Mouse (Mus musculus) MEL (cell line): ENCODE results near the gene Immp2l. TPM values are rescaled to one million over a fixed set of nuclear protein-coding genes. Genes with fewer than 3 reads are reported as not detected.

Experiments used
- DNase-seq: peaks from one replicate; pipeline ENCODE4 v3.0.0; 2011; ENCODE audit warnings: low read depth, low spot score
- H3K27ac ChIP-seq: 2 replicates; pipeline ENCODE4 v1.5.1; 2012; ENCODE audit warnings: low read depth, mild to moderate bottlenecking, control low read depth, low read length, moderate library complexity; ENCODE audit not compliant: control insufficient read depth
- H3K27me3 ChIP-seq, 2 experiments: fragments of 150-350 bp in 1 of 2; sonication (generic) in 1 of 2; 2 replicates each; pipeline ENCODE4 v1.6.1; 2012; ENCODE audit warnings: low read length in 2 of 2, mild to moderate bottlenecking in 2 of 2, improper control_type of control experiment in 1 of 2, moderate library complexity in 1 of 2; ENCODE audit not compliant: insufficient read depth in 2 of 2, control insufficient read depth in 1 of 2
- H3K36me3 ChIP-seq, 2 experiments: 2 replicates each; pipeline ENCODE4 v1.6.1; 2012 to 2014; ENCODE audit warnings: low read length in 2 of 2, improper control_type of control experiment in 1 of 2, inconsistent platforms in 1 of 2, mild to moderate bottlenecking in 1 of 2; ENCODE audit not compliant: insufficient read depth in 2 of 2, control insufficient read depth in 1 of 2
- H3K4me1 ChIP-seq, 2 experiments: fragments of 150-350 bp in 1 of 2; sonication (generic) in 1 of 2; 2 replicates each; pipeline ENCODE4 v1.6.1; 2012; ENCODE audit warnings: low read length in 2 of 2, improper control_type of control experiment in 1 of 2, mild to moderate bottlenecking in 1 of 2; ENCODE audit not compliant: insufficient read depth in 2 of 2, control insufficient read depth in 1 of 2
- H3K4me3 ChIP-seq, 2 experiments: fragments of 150-350 bp in 1 of 2; sonication (generic) in 1 of 2; 2 replicates each; pipeline ENCODE4 v1.5.1; 2012; ENCODE audit warnings: low read depth in 2 of 2, low read length in 2 of 2, mild to moderate bottlenecking in 2 of 2, moderate library complexity in 2 of 2, control low read depth in 1 of 2, improper control_type of control experiment in 1 of 2; ENCODE audit not compliant: control insufficient read depth in 1 of 2, insufficient read depth in 1 of 2
- H3K79me2 ChIP-seq: 2 replicates; pipeline ENCODE4 v1.6.1; 2012; ENCODE audit warnings: mild to moderate bottlenecking, low read length, moderate library complexity; ENCODE audit not compliant: control insufficient read depth, poor library complexity, insufficient read depth
- H3K9ac ChIP-seq: 2 replicates; pipeline ENCODE4 v1.6.1; 2012; ENCODE audit warnings: low read depth, mild to moderate bottlenecking, control low read depth, low read length, moderate library complexity; ENCODE audit not compliant: control insufficient read depth, poor library complexity, severe bottlenecking
- H3K9me3 ChIP-seq: fragments of 150-350 bp; sonication (generic); replicated peaks from 2 replicates; pipeline ENCODE4 v1.6.1; 2012; ENCODE audit warnings: mild to moderate bottlenecking, low read length, improper control_type of control experiment, moderate library complexity; ENCODE audit not compliant: insufficient read depth
- BHLHE40 ChIP-seq: IDR thresholded peaks from 2 replicates; pipeline ENCODE4 v1.6.1; 2012; ENCODE audit warnings: low read depth, mild to moderate bottlenecking, inconsistent platforms, low read length, improper control_type of control experiment, borderline replicate concordance
- CTCF ChIP-seq, 3 experiments: IDR thresholded peaks in 2 of 3; conservative IDR thresholded peaks in 1 of 3; 2 replicates each; pipeline ENCODE4 v1.5.1; 2011 to 2012; ENCODE audit warnings: low read length in 3 of 3, low read depth in 2 of 3, mild to moderate bottlenecking in 2 of 3, improper control_type of control experiment in 1 of 3, inconsistent platforms in 1 of 3, mixed read lengths in 1 of 3, moderate library complexity in 1 of 3; ENCODE audit not compliant: control insufficient read depth in 1 of 3, insufficient read depth in 1 of 3, poor library complexity in 1 of 3, severe bottlenecking in 1 of 3
- E2F4 ChIP-seq: IDR thresholded peaks from 2 replicates; pipeline ENCODE4 v1.6.1; 2011; ENCODE audit warnings: low read depth, low read length, improper control_type of control experiment, borderline replicate concordance
- ELF1 ChIP-seq: IDR thresholded peaks from 2 replicates; pipeline ENCODE4 v1.6.1; 2014; ENCODE audit warnings: low read depth, mild to moderate bottlenecking, inconsistent platforms, low read length, improper control_type of control experiment, moderate library complexity
- ETS1 ChIP-seq: IDR thresholded peaks from 2 replicates; pipeline ENCODE4 v1.6.1; 2012; ENCODE audit warnings: low read depth, mild to moderate bottlenecking, inconsistent platforms, low read length, improper control_type of control experiment, moderate library complexity
- JUND ChIP-seq: IDR thresholded peaks from 2 replicates; pipeline ENCODE4 v1.6.1; 2011; ENCODE audit warnings: low read depth, mild to moderate bottlenecking, improper control_type of control experiment, low read length
- KAT2A ChIP-seq: conservative IDR thresholded peaks from 2 replicates; pipeline ENCODE4 v1.6.1; 2012; ENCODE audit warnings: low read depth, low read length, improper control_type of control experiment, inconsistent platforms
- MAX ChIP-seq: IDR thresholded peaks from 2 replicates; pipeline ENCODE4 v1.6.1; 2011; ENCODE audit warnings: low read length, improper control_type of control experiment
- MEF2A ChIP-seq: IDR thresholded peaks from 2 replicates; pipeline ENCODE4 v1.6.1; 2014; ENCODE audit warnings: low read depth, mild to moderate bottlenecking, inconsistent platforms, low read length, improper control_type of control experiment; ENCODE audit not compliant: poor library complexity, insufficient replicate concordance, severe bottlenecking; ENCODE audit errors: extremely low read depth
- MYB ChIP-seq: IDR thresholded peaks from 2 replicates; pipeline ENCODE4 v1.6.1; 2011; ENCODE audit warnings: mild to moderate bottlenecking, low read depth, low read length, improper control_type of control experiment
- NRF1 ChIP-seq: IDR thresholded peaks from 2 replicates; pipeline ENCODE4 v1.6.1; 2014; ENCODE audit warnings: low read depth, mild to moderate bottlenecking, inconsistent platforms, low read length, improper control_type of control experiment, moderate library complexity; ENCODE audit not compliant: poor library complexity, insufficient read depth, severe bottlenecking
- POLR2A ChIP-seq, 2 experiments: IDR thresholded peaks; 2 replicates each; pipeline ENCODE4 v1.6.1; 2011 to 2012; ENCODE audit warnings: low read length in 2 of 2, mild to moderate bottlenecking in 2 of 2, control low read depth in 1 of 2, improper control_type of control experiment in 1 of 2, low read depth in 1 of 2, moderate library complexity in 1 of 2; ENCODE audit not compliant: control insufficient read depth in 1 of 2, insufficient read depth in 1 of 2, poor library complexity in 1 of 2
- RAD21 ChIP-seq: IDR thresholded peaks from 2 replicates; pipeline ENCODE4 v1.6.1; 2011; ENCODE audit warnings: mild to moderate bottlenecking, low read depth, low read length, improper control_type of control experiment
- TBP ChIP-seq: IDR thresholded peaks from 2 replicates; pipeline ENCODE4 v1.8.0; 2011; ENCODE audit warnings: low read depth, low read length, improper control_type of control experiment
- TCF12 ChIP-seq: IDR thresholded peaks from 2 replicates; pipeline ENCODE4 v1.6.1; 2014; ENCODE audit warnings: low read depth, mild to moderate bottlenecking, inconsistent platforms, low read length, improper control_type of control experiment, moderate library complexity
- polyA plus RNA-seq, 2 experiments: library from polyadenylated mRNA; stranded (reverse) in 1 of 2; unstranded in 1 of 2; fragments of >175 nt in 1 of 2; fragments of >200 nt in 1 of 2; gene quantifications; 2 replicates each; pipeline versions ENCODE4 v1.2.1 to v1.2.4; 2012; ENCODE audit warnings: low replicate concordance in 2 of 2, low read depth in 1 of 2; ENCODE audit not compliant: insufficient read length in 2 of 2, insufficient read depth in 1 of 2, missing spikeins in 1 of 2
- total RNA-seq: library from RNA; depleted of rRNA; stranded (reverse); fragments of 300-350 nt; gene quantifications from 2 replicates; pipeline ENCODE4 v1.2.3, GENCODE M21; 2012

Gene Immp2l
- total and polyA plus RNA-seq, 3 experiments: 4.0 to 5.0 TPM; not detected in 1

DNA sequence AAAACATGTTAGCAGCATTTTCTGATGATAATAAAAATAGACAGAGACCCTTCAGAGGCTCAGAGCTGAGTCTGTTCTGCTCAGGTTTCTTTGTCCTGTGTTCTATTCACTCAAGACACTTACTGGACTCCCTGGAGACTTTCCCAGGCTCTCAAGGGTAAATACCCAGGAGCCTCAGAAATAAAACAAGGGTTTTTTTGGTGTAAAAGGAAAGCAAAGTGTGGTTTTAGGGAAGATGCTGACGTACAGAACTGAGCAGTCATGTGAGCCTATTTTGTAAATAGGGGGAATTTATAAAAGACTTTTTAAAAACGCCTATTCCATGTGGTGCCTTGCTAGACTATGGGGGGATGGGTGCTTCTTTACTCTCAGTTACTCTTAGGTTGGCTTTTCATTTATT is 502.8 kb downstream of the Immp2l start:
- Histone ChIP-seq H3K79me2 (no peaks in the 10 kb centered on the region), H3K27me3 (no peaks in the 10 kb centered on the region)
- DNase-seq: no peak

GRCm38 (mm10) chr12:41528410-41528809 is 504.5 kb downstream of the Immp2l start:
- Histone ChIP-seq H3K9ac (no peak overlapping the region), H3K4me3 (no peak overlapping the region), H3K4me1 (no peaks in the 10 kb centered on the region), H3K9me3 (no peaks in the 10 kb centered on the region), H3K79me2 (no peaks in the 10 kb centered on the region), H3K27me3 (no peaks in the 10 kb centered on the region), H3K27ac (no peak overlapping the region), H3K36me3 (no peaks in the 10 kb centered on the region)
- DNase-seq: no peak
- TF ChIP-seq ETS1 (no peak), MAX (no peak), POLR2A (IDR thresholded peaks at IDR 0.05; ENCODE audit: control insufficient read depth in 1 of 2, insufficient read depth in 1 of 2, low read depth in 1 of 2, low read length in 2 of 2, poor library complexity in 1 of 2) (no peak), RAD21 (no peak), ELF1 (no peak), TBP (no peak), BHLHE40 (no peak), CTCF (IDR thresholded peaks at IDR 0.05 in 2 of 3, conservative IDR thresholded peaks at IDR 0.05 in 1 of 3; ENCODE audit: control insufficient read depth in 1 of 3, insufficient read depth in 1 of 3, low read depth in 2 of 3, low read length in 3 of 3, poor library complexity in 1 of 3, severe bottlenecking in 1 of 3) (no peak)

More for the DNA sequence above, 502.8 kb downstream of the Immp2l start:
- Histone ChIP-seq H3K9me3 (no peaks in the 10 kb centered on the region), H3K9ac (no peak overlapping the region)
- TF ChIP-seq TBP (no peak), KAT2A (no peak), MYB (no peak), JUND (no peak), E2F4 (no peak), MEF2A (no peak), NRF1 (no peak)
- TF ChIP-seq, all 39 proteins: peak for 0
- Histone ChIP-seq H3K36me3 (no peaks in the 10 kb centered on the region), H3K4me1 (no peaks in the 10 kb centered on the region), H3K4me3 (no peak overlapping the region), H3K27ac (no peak overlapping the region)

DNA sequence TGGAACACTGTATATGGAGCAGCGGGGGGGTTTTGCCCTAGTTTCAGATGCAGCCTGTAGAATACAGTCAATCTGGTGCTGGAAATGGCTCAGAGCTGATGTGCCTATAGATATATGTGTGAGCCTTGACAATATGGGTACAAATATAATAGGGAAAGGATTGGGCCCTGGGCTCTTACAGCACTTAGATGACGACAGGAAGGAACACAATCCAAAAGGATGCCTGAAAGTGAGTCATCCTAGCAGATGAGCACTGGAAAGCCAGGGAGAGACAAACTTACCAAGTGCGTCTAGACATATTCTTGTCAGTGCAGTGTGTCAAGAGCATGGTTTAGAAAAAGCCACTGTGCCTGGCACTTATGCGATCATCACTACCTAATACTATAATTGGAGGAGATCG is 516.1 kb downstream of the Immp2l start:
- DNase-seq: no peak
- H3K9me3 ChIP-seq: no peaks in the 10 kb centered on the region
- H3K27ac ChIP-seq: no peak overlapping the region
- no peak overlapping the region for H3K4me3 ChIP-seq
- H3K36me3 ChIP-seq: no peaks in the 10 kb centered on the region
- no peak overlapping the region for H3K9ac ChIP-seq
- no peaks in the 10 kb centered on the region for H3K27me3 ChIP-seq
- no peak for TF ChIP-seq TCF12
- no peaks in the 10 kb centered on the region for H3K79me2 ChIP-seq
- H3K4me1 ChIP-seq: no peaks in the 10 kb centered on the region
